Mouse (Mus musculus) erythroblast, embryonic 14.5 days (primary cell): Measurements from ENCODE around the gene Sae1.

ENCODE experiments used
- GATA1 ChIP-seq: IDR thresholded peaks from 2 replicates; pipeline ENCODE4 v1.6.1; 2012; ENCODE audit warnings: low read length, inconsistent platforms, mixed read lengths
- TAL1 ChIP-seq: IDR thresholded peaks from 3 replicates; pipeline ENCODE4 v1.6.1; 2012; ENCODE audit warnings: low read length, inconsistent platforms, mixed read lengths

GRCm38 (mm10) chr7:16401991-16402431 is 14.4 kb upstream of the Sae1 start:
- peak; percentile 83 for TF ChIP-seq GATA1
- TF ChIP-seq TAL1, result peak; percentile 79
